In the genomic region with DNA sequence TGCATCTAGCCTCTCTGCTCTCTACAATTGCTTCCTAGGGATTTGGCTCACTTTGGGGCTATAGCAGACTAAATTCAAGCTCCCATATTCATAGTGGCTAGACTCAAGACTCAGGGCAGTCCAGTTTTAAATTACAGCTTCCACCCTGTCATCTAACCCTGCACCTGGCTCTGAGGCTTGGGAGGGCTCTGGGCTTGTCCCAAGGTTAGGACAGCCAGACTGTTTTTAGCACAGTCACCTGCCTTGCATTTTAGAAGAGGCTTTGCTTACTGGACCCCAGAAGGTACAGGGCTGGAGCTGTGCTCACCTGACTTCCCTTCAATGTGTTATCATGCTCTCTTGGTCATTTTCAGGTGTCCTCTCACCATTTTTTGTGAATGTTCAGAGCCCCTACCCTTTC, we compare ENCODE assay signal across 24 mouse cellular contexts.
"Had no signal": no experiment of that assay in that cellular context is flagged by ENCODE, and none has a peak within 500 bp of the region (broad histone marks: within the 10 kb centered on the region; RNA-seq: fewer than 3 reads in every experiment).

No protein-coding gene starts in this region.

- H3K9ac ChIP-seq: heart, embryonic 12.5 days; hindbrain, embryonic 12.5 days; hindbrain, embryonic 14.5 days; intestine, embryonic 15.5 days; limb, embryonic 12.5 days; liver, embryonic 13.5 days had no signal

- H3K9me3 ChIP-seq: heart, embryonic 10.5 days; heart, embryonic 12.5 days; hindbrain, embryonic 10.5 days; hindbrain, embryonic 12.5 days; intestine, embryonic 15.5 days; limb, embryonic 10.5 days; limb, embryonic 12.5 days; liver, embryonic 13.5 days had no signal

- H3K27ac ChIP-seq: heart, embryonic 10.5 days; hindbrain, embryonic 10.5 days; hindbrain, embryonic 12.5 days; hindbrain, embryonic 14.5 days; intestine, embryonic 15.5 days; layer of hippocampus, adult 2 months; left cerebral cortex, adult 2 months; limb, embryonic 10.5 days; limb, embryonic 12.5 days; liver, embryonic 13.5 days had no signal

- H3K27me3 ChIP-seq: heart, embryonic 12.5 days; hindbrain, embryonic 12.5 days; intestine, embryonic 15.5 days; limb, embryonic 12.5 days; liver, embryonic 13.5 days had no signal

- DNase-seq: gastrocnemius, postnatal 14 days; heart, postnatal 10 days; heart, postnatal 4 days; kidney, adult 18-20 months; kidney, adult 8-10 months; kidney, postnatal 10 days; kidney, postnatal 25 days; kidney, postnatal 4 days; liver; liver, embryonic 13.5 days had no signal

- H3K36me3 ChIP-seq: heart, embryonic 10.5 days; heart, embryonic 12.5 days; hindbrain, embryonic 10.5 days; hindbrain, embryonic 12.5 days; intestine, embryonic 15.5 days; limb, embryonic 10.5 days; limb, embryonic 12.5 days; liver, embryonic 13.5 days had no signal

- H3K4me3 ChIP-seq: heart, embryonic 10.5 days; heart, embryonic 12.5 days; hindbrain, embryonic 10.5 days; hindbrain, embryonic 12.5 days; intestine, embryonic 15.5 days; layer of hippocampus, adult 2 months; left cerebral cortex, adult 2 months; limb, embryonic 10.5 days; limb, embryonic 12.5 days; liver, embryonic 13.5 days had no signal

- H3K4me1 ChIP-seq: heart, embryonic 12.5 days; intestine, embryonic 15.5 days; limb, embryonic 10.5 days; liver, embryonic 13.5 days had no signal

- ATAC-seq: hindbrain, embryonic 16.5 days; inflammation-experienced regulatory T-cells, adult 6 months; intestine, embryonic 15.5 days; intestine, postnatal 0 days had no signal

- H3K4me2 ChIP-seq: heart, embryonic 12.5 days; hindbrain, embryonic 12.5 days; hindbrain, embryonic 14.5 days; intestine, embryonic 15.5 days; limb, embryonic 12.5 days; liver, embryonic 11.5 days; liver, embryonic 13.5 days had no signal
